Mouse (Mus musculus) liver, adult 2 months (tissue): ENCODE measurements around the gene Mymx. TPM values are rescaled to one million over a fixed set of nuclear protein-coding genes. Genes with fewer than 3 reads are reported as not detected.

Source experiments
- DNase-seq: peaks from one replicate; pipeline ENCODE4 v3.0.0-alpha.2; 2011; ENCODE audit warnings: low read depth, low spot score; ENCODE audit errors: extremely low read depth
- H3K27ac ChIP-seq: fragments of 200-500 bp; replicated peaks from 2 replicates; pipeline ENCODE4 v1.5.1; 2012; ENCODE audit warnings: low read depth, mild to moderate bottlenecking, control low read depth, inconsistent platforms, low read length; ENCODE audit not compliant: insufficient read depth
- H3K27me3 ChIP-seq: fragments of 200-500 bp; 2 replicates; pipeline ENCODE4 v1.6.1; 2012; ENCODE audit warnings: mild to moderate bottlenecking, moderate library complexity, low read length, inconsistent platforms; ENCODE audit not compliant: control insufficient read depth, insufficient read depth
- H3K36me3 ChIP-seq: fragments of 200-500 bp; 2 replicates; pipeline ENCODE4 v1.6.1; 2012; ENCODE audit warnings: low read length, inconsistent platforms; ENCODE audit not compliant: control insufficient read depth, insufficient read depth
- H3K4me1 ChIP-seq: fragments of 200-500 bp; 2 replicates; pipeline ENCODE4 v1.6.1; 2011; ENCODE audit warnings: low read length; ENCODE audit not compliant: control insufficient read depth, insufficient read depth
- H3K4me3 ChIP-seq: fragments of 200-500 bp; 2 replicates; pipeline ENCODE4 v1.5.1; 2011; ENCODE audit warnings: low read depth, mild to moderate bottlenecking, control low read depth, low read length, moderate library complexity; ENCODE audit not compliant: insufficient read depth
- H3K79me2 ChIP-seq: fragments of 200-500 bp; 2 replicates; pipeline ENCODE4 v1.6.1; 2012; ENCODE audit warnings: inconsistent platforms, mild to moderate bottlenecking, low read length, moderate library complexity; ENCODE audit not compliant: control insufficient read depth, insufficient read depth
- H3K9ac ChIP-seq: fragments of 200-500 bp; 2 replicates; pipeline ENCODE4 v1.6.1; 2012; ENCODE audit warnings: low read depth, mild to moderate bottlenecking, control low read depth, inconsistent platforms, low read length
- CTCF ChIP-seq: fragments of 200-500 bp; IDR thresholded peaks from 2 replicates; pipeline ENCODE4 v1.5.1; 2011; ENCODE audit warnings: low read depth, low read length, control low read depth
- POLR2A ChIP-seq: fragments of 200-500 bp; IDR thresholded peaks from 2 replicates; pipeline ENCODE4 v1.6.1; 2011; ENCODE audit warnings: low read length, control low read depth; ENCODE audit not compliant: insufficient read depth; ENCODE audit errors: extremely low read depth
- WGBS: fragments of 180-500 bp; shearing (Covaris S2); methylation state at CpG from one replicate; pipeline ENCODE4 v1.1.7; 2018; 5-methylcytosine and 5-hydroxymethylcytosine counted together
- polyA plus RNA-seq: library from polyadenylated mRNA; depleted of rRNA; stranded (reverse); fragments of >200 nt; gene quantifications from 2 replicates; pipeline ENCODE4 v1.2.3, GENCODE M21; 2012
- total RNA-seq: library from RNA; depleted of rRNA; stranded (reverse); fragments of >200 nt; gene quantifications from 2 replicates; pipeline ENCODE4 v1.2.3, GENCODE M21; 2014

The Mymx gene
- total and polyA plus RNA-seq, 2 experiments, result not detected

- peaks cover 8% of the 10 kb centered on the region; the same call in 1 of the 2 replicates for H3K79me2 ChIP-seq
- peak overlapping the region; percentile 86 for H3K9ac ChIP-seq
- WGBS, result 6% methylated on average over 3 of the region's 3 CpGs
Measured at GRCm38 (mm10) chr17:45598891-45599290, 3.0 kb downstream of the Mymx start.

GRCm38 (mm10) chr17:45598376-45598775 lies 3.5 kb downstream of the Mymx start:
- H3K36me3 ChIP-seq, result no peaks in the 10 kb centered on the region
- peak overlapping the region; percentile 29; the same call in 1 of the 2 replicates for H3K4me3 ChIP-seq
- peaks cover 15% of the 10 kb centered on the region for H3K4me1 ChIP-seq
- DNase-seq, result peak; percentile 99
- no peaks in the 10 kb centered on the region for H3K27me3 ChIP-seq
- H3K79me2 ChIP-seq, result peaks cover 9% of the 10 kb centered on the region; the same call in 1 of the 2 replicates
- TF ChIP-seq POLR2A (no peak), CTCF (no peak)
- WGBS, result 18% methylated on average over 2 of the region's 2 CpGs
- peak overlapping the region; percentile 70 for H3K9ac ChIP-seq
- peak overlapping the region; percentile 100 for H3K27ac ChIP-seq

More at GRCm38 (mm10) chr17:45598891-45599290, 3.0 kb downstream of the Mymx start:
- H3K36me3 ChIP-seq, result no peaks in the 10 kb centered on the region
- peak; percentile 96 for DNase-seq
- TF ChIP-seq CTCF (no peak), POLR2A (no peak)
- peak overlapping the region; percentile 100 for H3K27ac ChIP-seq
- H3K27me3 ChIP-seq, result no peaks in the 10 kb centered on the region
- peak overlapping the region; percentile 78 for H3K4me3 ChIP-seq
- H3K4me1 ChIP-seq, result peaks cover 15% of the 10 kb centered on the region

GRCm38 (mm10) chr17:45597787-45598186 lies 4.1 kb downstream of the Mymx start:
- no peak overlapping the region for H3K4me3 ChIP-seq
- peak overlapping the region; percentile 100 for H3K27ac ChIP-seq
- peaks cover 14% of the 10 kb centered on the region; the same call in 1 of the 2 replicates for H3K79me2 ChIP-seq
- peaks cover 18% of the 10 kb centered on the region for H3K4me1 ChIP-seq
- no peak for TF ChIP-seq POLR2A
- no peak for TF ChIP-seq CTCF
- DNase-seq, result peak; percentile 81
- H3K9ac ChIP-seq, result peak overlapping the region; percentile 33; the same call in 1 of the 2 replicates
- H3K36me3 ChIP-seq, result no peaks in the 10 kb centered on the region
- 6% methylated on average over 3 of the region's 3 CpGs for WGBS
- H3K27me3 ChIP-seq, result no peaks in the 10 kb centered on the region

- 11% methylated on average over 11 of the region's 11 CpGs for WGBS
Measured at GRCm38 (mm10) chr17:45596631-45597396, 5.1 kb downstream of the Mymx start.

GRCm38 (mm10) chr17:45595736-45596390 lies 6.0 kb downstream of the Mymx start:
- no peak for TF ChIP-seq CTCF
- no peak for TF ChIP-seq POLR2A
- Histone ChIP-seq H3K4me1 (peaks cover 26% of the 10 kb centered on the region), H3K27ac (peak overlapping the region; percentile 92), H3K9ac (peak overlapping the region; percentile 95), H3K4me3 (peak overlapping the region; percentile 61), H3K36me3 (no peaks in the 10 kb centered on the region), H3K79me2 (peaks cover 31% of the 10 kb centered on the region; the same call in 1 of the 2 replicates), H3K27me3 (no peaks in the 10 kb centered on the region)
- no peak for DNase-seq
- 14% methylated on average over 23 of the region's 23 CpGs for WGBS

More at GRCm38 (mm10) chr17:45596631-45597396, 5.1 kb downstream of the Mymx start:
- H3K27ac ChIP-seq, result peak overlapping the region; percentile 99
- H3K9ac ChIP-seq, result peak overlapping the region; percentile 95
- TF ChIP-seq POLR2A (0 out of 2 replicates have a peak, but pooled peaks have one; percentile 33), CTCF (peak; percentile 84)
- peak overlapping the region; percentile 5 for H3K4me3 ChIP-seq
- H3K36me3 ChIP-seq, result no peaks in the 10 kb centered on the region
- peak; percentile 90 for DNase-seq
- no peaks in the 10 kb centered on the region for H3K27me3 ChIP-seq
- H3K4me1 ChIP-seq, result peaks cover 18% of the 10 kb centered on the region
- H3K79me2 ChIP-seq, result peaks cover 21% of the 10 kb centered on the region; the same call in 1 of the 2 replicates
